Mouse (Mus musculus): Measurements from ENCODE around the gene Nedd9. TPM values are rescaled to one million over a fixed set of nuclear protein-coding genes. Genes with fewer than 3 reads are reported as not detected.

Gene Nedd9
- total and polyA plus RNA-seq, 3 experiments = 0.49 to 1.4 TPM; not detected in 1

DNA sequence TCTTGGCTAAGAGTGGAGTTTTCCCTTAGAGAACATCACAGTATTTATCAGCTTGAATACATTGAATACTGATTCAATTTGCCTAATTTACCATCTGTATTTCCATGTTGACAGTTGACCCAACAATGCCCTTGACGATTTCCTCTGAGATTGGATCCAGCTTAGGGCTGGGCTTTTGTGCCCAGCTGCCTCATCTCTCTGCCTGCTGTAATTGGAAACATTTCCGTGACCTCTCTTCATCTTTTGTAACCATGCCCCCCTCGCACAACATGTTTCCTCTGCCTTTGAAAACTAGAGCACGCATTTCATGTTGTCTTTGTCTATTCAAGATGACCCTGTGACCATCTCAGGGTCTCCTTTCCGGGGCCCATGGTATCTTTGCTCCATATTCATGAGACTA lies 188.2 kb downstream of the Nedd9 start:
- no peak for ATAC-seq (ENCODE audit: extremely low read depth, insufficient number of reproducible peaks, low FRiP score, poor library complexity, severe bottlenecking)
- TF ChIP-seq TAL1 (conservative IDR thresholded peaks at IDR 0.05; ENCODE audit: low read depth, low read length) (no peak), GATA2 (IDR thresholded peaks at IDR 0.05; ENCODE audit: borderline replicate concordance, low read depth, low read length) (no peak), POLR2AphosphoS5 (IDR thresholded peaks at IDR 0.05; ENCODE audit: insufficient replicate concordance, low read depth, low read length) (no peak)
- Histone ChIP-seq H3K36me3 (replicated peaks) (no peaks in the 10 kb centered on the region), H3K27me3 (ENCODE audit: insufficient read depth, low read length) (peaks cover 7% of the 10 kb centered on the region), H3K4me3 (ENCODE audit: low read depth, low read length) (no peak overlapping the region), H3K4me1 (ENCODE audit: insufficient read depth, low read depth, low read length) (no peaks in the 10 kb centered on the region), H3K9me3 (replicated peaks) (no peaks in the 10 kb centered on the region)
- DNase-seq (ENCODE audit: low spot score) = no peak

DNA sequence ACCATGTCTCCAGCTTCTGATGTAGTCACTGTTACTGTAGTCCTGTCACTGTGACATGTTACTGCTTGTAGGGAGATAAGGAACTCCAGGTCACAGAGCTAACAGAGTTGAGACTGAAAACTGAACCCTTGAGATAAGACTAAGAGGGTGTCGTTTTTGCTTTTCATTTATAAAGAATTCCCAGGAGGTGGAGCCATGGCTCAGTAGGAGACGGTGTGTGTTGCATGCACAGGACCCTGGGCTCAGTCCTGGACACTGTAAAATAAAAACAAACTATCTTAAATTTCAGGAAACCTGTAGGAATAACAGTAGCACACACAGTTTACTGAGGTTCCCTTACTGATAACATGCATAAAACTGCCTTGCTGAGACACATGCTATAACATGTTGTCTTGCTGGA lies 188.6 kb downstream of the Nedd9 start:
- TF ChIP-seq TAL1 (conservative IDR thresholded peaks at IDR 0.05; ENCODE audit: low read depth, low read length) (no peak), GATA2 (IDR thresholded peaks at IDR 0.05; ENCODE audit: borderline replicate concordance, low read depth, low read length) (no peak), GATA1 (IDR thresholded peaks at IDR 0.05; ENCODE audit: borderline replicate concordance, low read length) (no peak), POLR2AphosphoS5 (IDR thresholded peaks at IDR 0.05; ENCODE audit: insufficient replicate concordance, low read depth, low read length) (no peak), CTCF (IDR thresholded peaks at IDR 0.05; ENCODE audit: low read depth, low read length) (no peak)
- peaks cover 10% of the 10 kb centered on the region for H3K27me3 ChIP-seq (ENCODE audit: insufficient read depth, low read length)
- H3K9me3 ChIP-seq (replicated peaks) = no peaks in the 10 kb centered on the region
- H3K4me3 ChIP-seq (ENCODE audit: low read depth, low read length) = no peak overlapping the region
- H3K4me1 ChIP-seq (ENCODE audit: insufficient read depth, low read depth, low read length) = no peaks in the 10 kb centered on the region
- no peaks in the 10 kb centered on the region for H3K36me3 ChIP-seq (replicated peaks)
- DNase-seq (ENCODE audit: low spot score) (no peak), ATAC-seq (ENCODE audit: extremely low read depth, insufficient number of reproducible peaks, low FRiP score, poor library complexity, severe bottlenecking) (no peak)

DNA sequence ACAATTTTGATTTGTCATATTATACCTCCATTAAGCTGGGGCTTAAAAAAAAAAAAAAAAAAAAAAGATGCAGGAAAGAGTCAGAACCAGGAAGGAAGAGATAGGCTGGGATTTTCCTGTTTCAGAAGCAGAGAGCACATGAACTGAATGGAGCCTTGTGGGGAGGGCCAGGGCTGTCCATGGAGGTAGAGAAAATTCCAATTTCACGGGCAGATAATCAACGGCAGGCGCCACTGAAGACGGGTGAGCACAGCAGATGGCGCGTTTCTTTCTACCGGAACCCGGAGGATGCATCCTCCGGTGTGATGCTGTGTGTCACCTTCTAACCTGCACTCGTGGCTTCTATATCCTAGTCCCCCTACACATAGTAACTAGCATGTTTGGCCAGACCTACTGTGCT lies 190.8 kb downstream of the Nedd9 start:
- DNase-seq (ENCODE audit: low spot score) = no peak
- H3K27me3 ChIP-seq (ENCODE audit: insufficient read depth, low read length) = peaks cover 7% of the 10 kb centered on the region
- no peaks in the 10 kb centered on the region for H3K9me3 ChIP-seq (replicated peaks)
- no peak for ATAC-seq (ENCODE audit: extremely low read depth, insufficient number of reproducible peaks, low FRiP score, poor library complexity, severe bottlenecking)
- H3K4me1 ChIP-seq (ENCODE audit: insufficient read depth, low read depth, low read length) = no peaks in the 10 kb centered on the region
- TF ChIP-seq TAL1 (conservative IDR thresholded peaks at IDR 0.05; ENCODE audit: low read depth, low read length) (no peak), GATA2 (IDR thresholded peaks at IDR 0.05; ENCODE audit: borderline replicate concordance, low read depth, low read length) (no peak), POLR2AphosphoS5 (IDR thresholded peaks at IDR 0.05; ENCODE audit: insufficient replicate concordance, low read depth, low read length) (no peak), CTCF (IDR thresholded peaks at IDR 0.05; ENCODE audit: low read depth, low read length) (no peak), GATA1 (IDR thresholded peaks at IDR 0.05; ENCODE audit: borderline replicate concordance, low read length) (no peak)
- no peak overlapping the region for H3K4me3 ChIP-seq (ENCODE audit: low read depth, low read length)
- H3K36me3 ChIP-seq (replicated peaks) = no peaks in the 10 kb centered on the region

DNA sequence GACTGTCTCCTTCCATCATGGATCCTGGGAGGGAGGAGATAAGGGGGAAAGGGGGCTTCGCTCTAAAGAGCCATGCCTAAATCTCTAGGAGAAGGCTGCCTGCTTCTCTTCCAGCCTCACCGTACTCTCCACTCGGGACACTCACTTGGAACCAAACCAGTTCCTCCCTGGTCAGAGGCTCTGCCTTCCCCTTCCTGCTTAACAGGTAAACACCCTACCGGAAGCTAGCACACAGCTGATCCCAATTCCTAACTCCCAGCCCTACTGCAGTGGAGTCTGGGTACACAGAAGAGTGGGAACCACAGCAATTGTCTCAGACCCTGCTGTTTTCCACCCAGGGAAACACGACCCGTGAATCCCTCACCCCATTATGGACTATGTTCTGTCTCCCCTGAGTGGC lies 191.3 kb downstream of the Nedd9 start:
- Histone ChIP-seq H3K9me3 (replicated peaks) (no peaks in the 10 kb centered on the region), H3K27me3 (ENCODE audit: insufficient read depth, low read length) (peaks cover 5% of the 10 kb centered on the region; the same call in 1 of the 2 replicates), H3K4me1 (ENCODE audit: insufficient read depth, low read depth, low read length) (no peaks in the 10 kb centered on the region), H3K36me3 (replicated peaks) (no peaks in the 10 kb centered on the region), H3K4me3 (ENCODE audit: low read depth, low read length) (no peak overlapping the region)
- DNase-seq (ENCODE audit: low spot score) (no peak), ATAC-seq (ENCODE audit: extremely low read depth, insufficient number of reproducible peaks, low FRiP score, poor library complexity, severe bottlenecking) (no peak)
- TF ChIP-seq POLR2AphosphoS5 (IDR thresholded peaks at IDR 0.05; ENCODE audit: insufficient replicate concordance, low read depth, low read length) (no peak), GATA1 (IDR thresholded peaks at IDR 0.05; ENCODE audit: borderline replicate concordance, low read length) (no peak), CTCF (IDR thresholded peaks at IDR 0.05; ENCODE audit: low read depth, low read length) (no peak), GATA2 (IDR thresholded peaks at IDR 0.05; ENCODE audit: borderline replicate concordance, low read depth, low read length) (no peak), TAL1 (conservative IDR thresholded peaks at IDR 0.05; ENCODE audit: low read depth, low read length) (no peak)

DNA sequence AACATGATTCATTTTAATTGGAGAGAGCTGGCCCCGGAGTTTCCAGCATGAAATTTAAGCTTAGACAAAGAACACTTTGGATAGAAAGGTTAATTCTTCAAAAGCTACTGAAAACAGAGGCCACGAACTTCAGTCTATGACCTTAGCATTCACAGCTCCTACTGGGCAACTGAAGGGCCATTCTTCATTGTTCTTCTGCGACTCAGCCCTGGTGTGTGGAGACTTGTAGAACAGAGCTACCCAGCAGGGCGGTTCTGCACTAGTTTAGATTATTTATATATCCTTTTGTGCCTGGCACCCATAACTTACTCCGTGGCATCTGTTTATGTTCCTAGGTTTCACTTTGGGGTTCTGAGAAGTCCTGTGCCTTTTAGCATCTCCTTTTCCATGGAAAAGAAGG lies 193.6 kb downstream of the Nedd9 start:
- TF ChIP-seq POLR2AphosphoS5 (IDR thresholded peaks at IDR 0.05; ENCODE audit: insufficient replicate concordance, low read depth, low read length) = no peak
- no peak for TF ChIP-seq GATA1 (IDR thresholded peaks at IDR 0.05; ENCODE audit: borderline replicate concordance, low read length)
- no peak for TF ChIP-seq TAL1 (conservative IDR thresholded peaks at IDR 0.05; ENCODE audit: low read depth, low read length)
- DNase-seq (ENCODE audit: low spot score) (no peak), ATAC-seq (ENCODE audit: extremely low read depth, insufficient number of reproducible peaks, low FRiP score, poor library complexity, severe bottlenecking) (no peak)
- H3K4me3 ChIP-seq (ENCODE audit: low read depth, low read length) = no peak overlapping the region
- no peaks in the 10 kb centered on the region for H3K9me3 ChIP-seq (replicated peaks)
- H3K27me3 ChIP-seq (ENCODE audit: insufficient read depth, low read length) = peaks cover 5% of the 10 kb centered on the region; the same call in 1 of the 2 replicates
- no peaks in the 10 kb centered on the region for H3K4me1 ChIP-seq (ENCODE audit: insufficient read depth, low read depth, low read length)
- H3K36me3 ChIP-seq (replicated peaks) = no peaks in the 10 kb centered on the region

DNA sequence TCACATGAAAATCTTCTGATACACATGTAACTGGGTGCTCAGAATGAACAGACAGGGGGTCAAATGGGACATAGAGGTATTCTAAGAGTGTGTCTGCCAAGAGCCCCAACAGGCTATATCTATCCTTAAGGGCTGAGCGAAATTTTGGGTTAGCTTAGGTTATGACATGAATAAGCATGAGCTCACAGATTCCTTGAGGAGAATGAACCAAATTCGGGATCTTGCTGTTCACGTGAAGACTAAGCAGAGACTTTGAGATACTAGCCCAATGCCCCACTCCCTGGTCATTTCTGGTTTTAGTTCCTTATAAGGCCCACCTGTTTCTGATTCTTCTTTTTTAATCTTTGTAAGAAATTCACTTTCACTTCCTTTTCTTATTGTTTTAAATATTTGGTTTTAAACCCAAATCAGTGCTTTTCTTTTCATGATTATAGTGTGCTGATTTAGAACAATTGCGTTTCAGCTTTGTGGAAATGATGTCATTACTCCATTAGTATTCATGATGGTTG lies 195.6 kb downstream of the Nedd9 start:
- Histone ChIP-seq H3K36me3 (replicated peaks) (no peaks in the 10 kb centered on the region), H3K9me3 (replicated peaks) (no peaks in the 10 kb centered on the region), H3K27me3 (ENCODE audit: insufficient read depth, low read length) (peaks cover 5% of the 10 kb centered on the region; the same call in 1 of the 2 replicates), H3K4me1 (ENCODE audit: insufficient read depth, low read depth, low read length) (no peaks in the 10 kb centered on the region), H3K4me3 (ENCODE audit: low read depth, low read length) (no peak overlapping the region)
- DNase-seq (ENCODE audit: low spot score) = no peak
- no peak for ATAC-seq (ENCODE audit: extremely low read depth, insufficient number of reproducible peaks, low FRiP score, poor library complexity, severe bottlenecking)
- TF ChIP-seq CTCF (IDR thresholded peaks at IDR 0.05; ENCODE audit: low read depth, low read length) (no peak), GATA1 (IDR thresholded peaks at IDR 0.05; ENCODE audit: borderline replicate concordance, low read length) (no peak), POLR2AphosphoS5 (IDR thresholded peaks at IDR 0.05; ENCODE audit: insufficient replicate concordance, low read depth, low read length) (no peak), GATA2 (IDR thresholded peaks at IDR 0.05; ENCODE audit: borderline replicate concordance, low read depth, low read length) (no peak), TAL1 (conservative IDR thresholded peaks at IDR 0.05; ENCODE audit: low read depth, low read length) (no peak)
